Mouse (Mus musculus): ENCODE measurements around the gene Vill.

Gene Vill

DNA sequence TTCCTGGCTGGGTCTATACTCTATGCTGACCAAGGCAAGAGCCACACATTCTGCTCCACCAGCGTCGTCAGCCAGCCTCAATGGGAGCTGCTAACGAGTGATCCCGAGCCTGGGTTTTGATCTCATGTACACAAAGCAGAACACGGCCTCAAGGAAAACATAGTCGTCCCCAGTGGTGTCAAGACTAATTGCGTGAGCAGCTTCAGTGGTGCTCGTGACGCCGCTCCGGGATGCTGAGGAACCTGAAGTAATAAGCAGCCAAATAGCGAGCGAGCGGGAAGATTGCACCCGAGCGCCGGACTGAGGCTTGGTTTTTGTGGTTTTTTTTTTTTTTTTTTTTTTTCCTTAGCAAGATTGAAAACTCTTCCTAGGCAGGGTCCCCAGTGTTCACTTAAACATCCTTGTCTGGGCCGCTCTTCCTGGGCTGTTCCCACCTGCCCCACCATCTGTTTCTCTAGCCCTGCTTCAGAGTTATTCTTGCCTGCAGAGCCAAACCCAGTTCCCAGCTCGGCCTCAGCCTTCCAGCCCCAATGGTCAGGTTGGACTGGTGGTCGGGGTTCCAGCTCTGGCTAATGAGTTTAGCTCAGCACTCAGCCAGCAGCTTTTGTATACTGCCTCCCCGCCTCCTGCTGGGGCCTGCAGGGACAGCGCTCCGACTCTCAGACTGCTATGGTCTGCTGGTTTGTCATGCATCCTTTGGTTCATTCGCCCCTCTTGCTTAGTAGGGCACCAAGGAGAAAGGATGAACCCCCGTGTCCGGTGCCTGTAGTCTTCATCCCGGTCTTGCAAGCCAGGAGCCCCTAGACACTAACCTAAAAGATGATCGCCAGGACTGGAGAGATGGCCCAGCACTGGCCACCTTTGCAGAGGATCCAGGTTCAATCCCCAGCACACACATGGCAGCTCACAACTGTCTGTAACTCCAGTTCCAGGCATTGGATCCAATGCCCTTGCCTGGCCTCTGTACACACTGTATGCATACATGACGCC is 17.6 kb upstream of the Vill start:
- DNase-seq (ENCODE audit: low read depth, low spot score) = no peak

DNA sequence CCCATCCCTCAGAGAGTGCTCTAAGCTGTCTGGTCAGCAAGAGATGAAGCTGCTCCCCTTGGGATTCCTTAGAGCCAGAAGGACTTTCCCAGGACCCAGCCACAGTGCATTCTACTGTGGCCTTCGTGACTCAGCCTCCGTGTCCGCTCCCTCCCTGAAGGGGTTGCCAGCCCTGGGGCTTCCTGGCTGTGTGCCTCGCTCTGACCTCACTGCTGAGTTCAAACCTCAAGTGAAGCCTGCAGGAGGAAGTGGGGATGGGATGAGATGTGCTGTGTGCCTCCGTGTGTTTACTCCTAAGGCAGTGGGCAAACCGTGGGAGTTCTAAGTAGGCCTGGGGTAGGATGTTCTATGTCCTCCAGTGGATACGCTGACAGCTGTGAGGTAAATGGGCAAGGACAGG is 16.7 kb upstream of the Vill start:
- DNase-seq (ENCODE audit: low read depth, low spot score) = peak; percentile 31

DNA sequence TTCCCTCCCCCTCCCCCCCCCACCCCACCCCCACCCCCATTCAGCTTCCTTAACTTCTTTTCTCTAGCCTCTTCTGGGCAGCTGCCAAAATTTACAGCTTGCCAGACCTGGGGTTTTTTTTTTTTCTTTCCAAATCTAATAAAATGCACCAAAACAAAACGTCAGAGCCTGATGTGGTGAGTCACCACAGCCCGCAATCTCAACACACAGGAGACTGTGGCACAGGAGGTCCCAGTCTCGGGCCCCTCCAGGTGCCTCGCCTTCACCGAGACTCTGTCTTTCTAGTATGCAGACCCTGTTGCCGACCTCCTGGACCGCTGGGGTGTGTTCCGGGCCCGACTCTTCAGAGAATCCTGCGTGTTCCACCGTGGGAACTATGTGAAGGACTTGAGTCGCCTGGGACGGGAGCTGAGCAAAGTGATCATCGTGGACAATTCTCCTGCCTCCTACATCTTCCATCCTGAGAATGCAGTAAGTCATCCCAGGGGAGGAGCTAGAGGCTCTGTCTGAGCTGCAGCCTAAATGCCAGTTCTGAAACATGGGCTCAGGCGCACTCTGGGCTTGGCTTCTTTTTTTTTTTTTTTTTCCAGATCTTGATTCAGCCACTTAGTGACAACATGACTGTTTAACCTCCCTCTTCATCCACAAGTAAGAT is 15.4 kb upstream of the Vill start:
- DNase-seq (ENCODE audit: low read depth, low spot score) = peak; percentile 79

DNA sequence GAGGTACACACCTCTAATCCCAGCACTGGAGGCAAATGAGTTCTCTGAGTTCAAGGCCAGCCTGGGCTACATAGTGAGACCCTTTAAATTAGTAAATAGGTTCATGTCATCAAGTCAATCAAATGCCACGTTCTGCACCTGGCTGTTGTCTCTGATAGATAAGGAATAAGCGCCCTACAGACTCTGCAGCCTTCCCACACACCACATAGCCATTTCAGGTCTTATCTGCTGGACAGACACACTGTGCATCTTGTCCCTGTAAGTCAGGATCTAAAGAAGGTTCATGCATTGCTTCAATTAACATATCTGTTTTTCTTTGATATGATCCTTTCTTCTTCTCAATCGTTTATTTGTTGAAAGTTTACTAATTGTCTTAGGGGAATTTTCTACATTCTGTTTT is 14.0 kb upstream of the Vill start:
- no peak for DNase-seq (ENCODE audit: low read depth, low spot score)

DNA sequence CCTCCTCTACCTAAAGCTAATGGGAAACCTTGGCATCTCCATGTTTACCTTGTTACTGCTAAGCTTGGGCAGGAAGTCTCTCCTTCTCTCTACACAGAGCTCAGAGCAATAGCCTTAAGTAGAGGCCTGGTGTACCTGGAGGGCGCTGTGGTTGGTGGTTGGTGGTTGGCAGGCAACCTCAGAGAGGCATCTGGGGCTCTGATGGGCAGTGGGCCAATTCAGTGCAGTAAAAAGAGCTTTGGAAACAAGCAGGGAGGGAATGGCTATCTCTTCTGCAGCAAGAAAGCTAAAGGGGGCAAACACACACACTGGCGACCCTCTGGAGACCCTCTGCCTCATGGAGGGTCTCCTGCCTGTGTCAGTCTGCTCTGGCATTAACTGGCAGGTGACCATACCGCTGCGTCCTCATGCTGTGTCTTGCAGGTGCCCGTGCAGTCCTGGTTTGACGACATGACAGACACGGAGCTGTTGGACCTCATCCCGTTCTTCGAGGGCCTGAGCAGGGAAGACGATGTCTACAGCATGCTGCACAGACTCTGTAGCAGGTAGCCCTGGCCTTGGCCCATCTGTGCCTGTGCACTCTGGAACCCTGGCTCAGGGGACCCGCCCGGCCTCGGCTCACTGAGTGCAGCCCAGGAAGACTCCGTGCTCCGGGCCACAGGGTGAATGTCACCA is 12.3 kb upstream of the Vill start:
- DNase-seq (ENCODE audit: low read depth, low spot score) = peak; percentile 41

DNA sequence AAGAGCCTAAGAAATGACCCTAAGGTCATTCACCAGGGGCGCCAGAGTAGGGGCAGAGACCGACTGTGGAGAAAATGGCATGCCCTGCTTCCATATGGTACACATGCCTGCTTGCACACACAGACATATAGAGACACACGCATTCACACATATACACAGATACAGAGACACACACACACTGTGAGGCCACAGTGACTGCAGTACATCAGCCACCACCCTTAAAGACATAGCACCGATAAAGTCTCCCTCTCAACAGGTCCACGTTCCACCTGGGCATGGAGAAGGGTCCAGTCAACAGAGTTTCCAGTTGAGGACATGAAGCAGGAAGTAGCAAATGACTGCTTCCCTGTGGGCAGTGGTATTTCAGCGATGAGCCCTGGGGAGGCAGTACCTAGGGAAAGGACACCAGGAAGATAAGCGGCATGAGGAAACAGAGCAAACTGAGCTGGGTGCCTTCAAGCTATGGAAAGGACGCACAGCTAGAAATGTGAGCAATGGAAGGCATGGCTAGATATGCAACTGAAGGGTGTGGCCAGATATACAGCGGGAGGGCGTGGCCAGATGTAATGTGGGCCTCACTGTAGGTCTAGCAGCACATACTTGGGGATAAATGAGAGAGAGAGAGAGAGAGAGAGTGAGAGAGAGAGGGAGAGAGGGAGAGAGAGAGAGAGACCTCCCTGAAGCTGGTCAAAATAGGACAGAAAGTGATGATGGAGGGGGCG is 4.2 kb upstream of the Vill start:
- no peak for DNase-seq (ENCODE audit: low read depth, low spot score)

DNA sequence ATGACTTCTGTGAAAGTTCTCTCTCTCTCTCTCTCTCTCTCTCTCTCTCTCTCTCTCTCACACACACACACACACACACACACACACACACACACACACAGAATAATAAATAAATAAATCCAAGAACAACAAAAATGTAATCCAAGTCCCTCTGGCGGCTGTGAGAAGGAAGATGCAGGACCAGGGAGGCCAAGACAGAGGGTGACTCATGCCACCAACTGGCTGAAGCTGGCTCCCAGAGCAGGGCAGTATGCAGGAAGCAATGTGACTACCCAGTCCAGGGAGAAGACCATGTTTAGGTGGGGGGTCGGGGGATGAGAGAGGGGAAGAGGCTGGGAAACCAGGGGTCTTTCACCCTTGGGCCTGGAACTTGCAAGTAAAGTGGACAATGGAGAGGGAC is 1.4 kb upstream of the Vill start:
- peak; percentile 42 for DNase-seq (ENCODE audit: low read depth, low spot score)

DNA sequence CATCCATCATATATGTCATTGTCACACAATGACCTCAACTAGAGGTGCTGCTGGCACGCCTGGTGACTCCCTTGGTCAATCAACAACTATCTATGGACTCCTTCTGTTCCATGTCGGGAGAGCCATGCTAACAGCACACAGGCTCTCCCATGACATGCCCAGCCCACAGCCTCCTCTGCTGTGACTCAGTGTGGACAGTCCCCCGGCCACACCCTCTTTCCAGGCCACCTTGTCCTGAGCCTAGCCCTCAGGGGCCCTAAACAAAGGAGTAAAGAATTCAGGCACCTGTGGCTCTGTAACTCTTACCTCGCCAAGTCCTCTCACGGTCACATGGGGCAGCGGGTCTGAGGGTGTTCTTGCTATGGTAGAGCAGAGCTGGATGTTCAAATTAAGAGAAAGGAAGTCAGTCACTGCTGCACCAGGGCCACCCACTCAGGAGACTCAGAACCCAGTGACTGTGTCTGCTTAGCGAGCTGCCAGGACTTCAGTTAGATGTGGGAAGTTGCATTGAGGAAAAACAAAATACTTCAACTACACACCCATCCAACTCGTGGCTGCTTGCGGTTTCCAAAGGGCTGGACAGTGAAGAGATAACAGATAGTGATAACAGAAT is 1.5 kb downstream of the Vill start:
- peak; percentile 61 for DNase-seq (ENCODE audit: low read depth, low spot score)

DNA sequence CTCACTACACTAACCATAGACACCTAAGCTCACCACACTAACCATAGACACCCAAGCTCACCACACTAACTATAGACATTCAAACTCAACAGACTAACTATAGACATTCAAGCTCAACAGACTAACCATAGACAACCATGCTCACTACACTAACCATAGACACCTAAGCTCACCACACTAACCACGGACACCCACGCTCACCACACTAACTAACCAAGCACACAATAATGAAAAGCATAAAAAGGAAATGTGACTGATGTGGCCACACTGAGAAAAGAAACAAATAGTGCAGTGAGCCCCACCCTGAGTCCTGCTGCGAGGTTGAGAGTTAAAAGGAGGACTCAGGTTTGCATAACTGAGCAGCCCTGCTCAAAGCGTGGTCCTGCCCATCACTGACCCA is 2.8 kb downstream of the Vill start:
- no peak for DNase-seq (ENCODE audit: low read depth, low spot score)

DNA sequence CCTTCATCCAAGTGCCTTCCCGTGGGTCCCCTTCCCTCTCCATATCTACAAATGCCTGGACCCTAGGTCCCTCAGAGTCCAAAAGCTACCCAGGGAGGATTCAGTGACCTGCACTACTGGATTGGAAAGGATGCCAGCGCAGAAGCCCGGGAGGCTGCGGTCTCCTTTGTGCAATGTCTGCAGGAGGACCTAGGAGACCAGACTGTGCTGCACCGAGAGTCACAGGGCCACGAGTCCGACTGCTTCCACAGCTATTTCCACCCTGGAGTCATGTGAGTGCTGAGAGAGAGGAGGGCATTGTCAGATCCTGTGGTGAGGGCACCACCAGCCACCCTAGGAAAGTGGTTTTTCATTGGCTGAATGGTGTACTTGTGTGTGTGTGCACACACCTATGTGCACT is 5.7 kb downstream of the Vill start:
- no peak for DNase-seq (ENCODE audit: low read depth, low spot score)

DNA sequence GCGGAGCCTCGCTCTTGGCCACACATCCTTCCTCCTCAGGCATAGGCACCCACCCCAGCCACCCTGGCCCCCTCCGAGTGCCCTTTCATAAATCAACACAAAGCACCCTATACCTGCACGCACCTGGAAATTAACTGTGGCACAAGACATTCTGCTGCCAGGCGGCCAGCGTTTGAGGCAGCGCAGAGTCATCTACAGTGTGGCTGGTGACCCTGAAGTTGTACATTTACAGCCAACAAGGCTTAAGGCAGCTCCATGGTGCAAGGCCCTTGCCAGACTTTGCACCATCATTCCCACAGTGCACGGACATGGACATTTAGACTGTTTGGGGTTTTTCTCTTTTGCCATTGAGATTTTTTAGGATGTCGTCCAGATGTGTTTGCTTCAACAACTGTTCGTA is 8.1 kb downstream of the Vill start:
- no peak for DNase-seq (ENCODE audit: low read depth, low spot score)

DNA sequence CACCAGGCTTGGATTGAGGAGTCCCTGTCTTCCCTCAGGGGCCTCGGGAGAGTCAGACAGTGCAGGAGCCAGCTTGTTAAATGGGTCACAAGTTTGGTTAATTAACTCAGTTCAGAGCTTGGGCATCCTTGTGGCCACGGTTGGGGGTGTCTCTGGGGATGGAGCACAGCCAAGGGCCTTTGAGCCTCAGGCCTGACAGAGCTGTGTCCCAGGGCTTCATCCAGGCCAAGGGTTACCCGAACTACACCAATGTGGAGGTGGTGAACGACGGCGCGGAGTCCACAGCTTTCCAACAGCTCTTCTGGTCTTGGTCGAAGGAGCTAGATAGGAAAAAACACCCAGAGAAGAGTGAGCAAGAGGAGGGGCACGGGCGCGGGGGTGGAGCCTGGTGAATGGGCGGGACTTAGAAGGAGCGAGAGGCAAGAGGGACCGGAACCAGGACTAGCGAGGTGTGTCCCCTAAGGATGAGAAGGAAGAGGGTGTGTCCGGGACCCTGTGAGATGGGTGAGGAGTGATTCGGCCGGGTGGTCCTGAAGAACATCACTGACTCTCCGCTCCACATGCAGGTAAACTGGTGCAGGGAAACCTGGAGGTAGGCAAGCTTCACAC is 10.6 kb downstream of the Vill start:
- no peak for DNase-seq (ENCODE audit: low read depth, low spot score)

DNA sequence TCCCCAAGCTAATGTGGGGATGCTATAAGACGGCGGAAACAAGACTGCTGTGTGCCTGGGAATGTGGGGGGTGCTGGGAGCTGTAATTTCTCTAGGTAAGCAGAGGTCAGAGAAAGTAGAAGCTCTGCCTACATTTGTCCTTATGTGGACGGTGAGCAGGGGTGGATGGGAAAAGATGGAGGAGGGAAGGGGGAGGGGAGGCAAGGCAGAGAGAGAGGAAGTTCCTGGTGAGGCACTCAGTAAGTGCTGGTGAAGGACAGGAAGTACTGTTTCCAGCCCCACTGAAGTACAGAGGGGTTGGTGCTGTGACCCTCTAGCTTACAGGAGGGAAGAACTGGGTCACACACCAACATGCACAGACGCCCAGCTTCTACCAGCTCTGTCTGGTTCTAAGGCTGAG is 11.7 kb downstream of the Vill start:
- DNase-seq (ENCODE audit: low read depth, low spot score) = no peak

DNA sequence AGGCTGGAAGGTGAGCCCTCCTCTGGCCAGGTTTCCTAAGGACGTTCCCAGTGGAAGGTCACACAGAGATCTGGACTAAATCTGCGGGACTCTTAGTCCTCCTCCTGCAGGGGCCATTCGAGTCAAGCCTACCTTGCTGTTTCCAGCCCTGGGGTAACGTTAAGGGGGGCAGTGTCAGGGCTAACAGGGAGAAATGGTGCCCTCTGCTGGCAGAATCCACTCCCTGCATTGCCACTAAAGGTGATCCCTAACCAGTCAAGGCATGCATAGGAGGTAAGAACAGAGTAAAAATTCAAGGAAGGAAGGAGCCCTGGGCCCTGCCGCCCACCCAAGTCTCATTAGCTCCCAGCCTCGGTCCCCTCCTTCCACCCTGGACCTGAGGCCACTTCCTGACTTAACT is 15.0 kb downstream of the Vill start:
- peak; percentile 82 for DNase-seq (ENCODE audit: low read depth, low spot score)

DNA sequence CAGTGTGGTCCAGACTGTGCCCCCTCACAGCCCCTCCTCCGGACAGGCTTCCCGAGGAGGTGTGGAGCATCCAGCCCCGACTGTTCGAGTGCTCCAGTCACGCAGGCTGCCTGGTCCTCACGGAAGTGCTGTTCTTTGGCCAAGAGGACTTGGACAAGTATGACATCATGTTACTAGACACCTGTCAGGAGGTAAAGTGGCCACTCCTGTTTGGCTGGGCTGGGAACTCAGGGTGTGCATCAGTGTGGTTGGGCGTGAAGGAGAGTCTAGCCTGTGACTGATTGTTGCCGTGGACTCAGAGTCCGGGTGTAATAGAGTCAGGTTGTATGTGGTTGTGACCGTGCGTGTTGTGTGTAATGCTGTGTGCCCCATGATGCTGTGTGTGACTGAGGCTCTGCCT is 15.7 kb downstream of the Vill start:
- no peak for DNase-seq (ENCODE audit: low read depth, low spot score)

DNA sequence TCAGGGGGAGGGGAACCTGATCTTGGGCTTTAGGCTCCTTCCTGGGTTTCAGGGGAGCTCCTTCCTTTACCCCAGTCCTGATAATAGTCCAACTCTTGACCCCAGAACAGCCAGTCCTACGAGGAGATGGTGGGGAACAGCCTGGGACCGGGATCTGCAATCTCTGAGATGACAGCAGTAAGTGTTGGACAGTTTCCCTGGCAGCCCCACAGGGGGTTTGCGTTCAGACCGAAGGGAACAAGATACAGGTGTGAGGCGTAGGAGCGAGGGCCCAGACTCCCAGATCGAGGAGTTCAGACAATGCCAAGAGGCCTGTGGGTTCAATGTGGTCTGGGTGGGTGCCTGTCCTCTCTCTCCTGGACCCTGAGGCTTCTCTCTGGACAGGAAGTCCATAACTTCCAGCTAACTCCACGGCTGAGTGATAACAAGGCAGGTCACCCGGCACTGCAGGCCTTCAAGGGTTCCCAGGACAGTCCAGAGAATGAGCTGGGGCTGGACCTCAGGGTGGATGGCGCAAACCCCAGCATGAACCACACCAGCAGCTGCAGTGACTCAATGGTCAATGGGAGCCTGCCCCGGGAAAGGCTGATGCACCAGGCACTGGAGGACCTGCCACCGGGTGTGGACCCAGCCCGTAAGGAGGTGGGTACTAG is 17.7 kb downstream of the Vill start:
- DNase-seq (ENCODE audit: low read depth, low spot score) = no peak

DNA sequence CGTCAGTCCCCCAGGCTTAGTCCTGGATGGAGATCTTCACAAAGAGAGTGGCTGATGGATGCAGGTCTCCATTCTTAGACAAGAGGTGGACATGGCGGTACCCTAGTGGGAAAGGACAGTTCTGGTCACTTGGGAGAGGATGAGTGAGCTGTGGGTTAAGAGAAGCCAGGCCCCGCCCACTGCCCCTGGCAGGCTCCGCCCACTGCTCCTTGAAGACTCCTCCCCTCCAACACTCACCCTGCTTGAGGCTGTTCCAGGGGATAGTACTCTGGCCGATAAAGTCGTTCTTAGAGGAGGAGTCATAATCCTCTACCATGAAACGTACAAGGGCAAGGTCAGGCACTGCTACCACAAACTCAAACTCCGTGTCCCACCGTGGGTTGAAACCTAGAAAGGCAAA is 19.2 kb downstream of the Vill start:
- DNase-seq (ENCODE audit: low read depth, low spot score) = no peak

DNA sequence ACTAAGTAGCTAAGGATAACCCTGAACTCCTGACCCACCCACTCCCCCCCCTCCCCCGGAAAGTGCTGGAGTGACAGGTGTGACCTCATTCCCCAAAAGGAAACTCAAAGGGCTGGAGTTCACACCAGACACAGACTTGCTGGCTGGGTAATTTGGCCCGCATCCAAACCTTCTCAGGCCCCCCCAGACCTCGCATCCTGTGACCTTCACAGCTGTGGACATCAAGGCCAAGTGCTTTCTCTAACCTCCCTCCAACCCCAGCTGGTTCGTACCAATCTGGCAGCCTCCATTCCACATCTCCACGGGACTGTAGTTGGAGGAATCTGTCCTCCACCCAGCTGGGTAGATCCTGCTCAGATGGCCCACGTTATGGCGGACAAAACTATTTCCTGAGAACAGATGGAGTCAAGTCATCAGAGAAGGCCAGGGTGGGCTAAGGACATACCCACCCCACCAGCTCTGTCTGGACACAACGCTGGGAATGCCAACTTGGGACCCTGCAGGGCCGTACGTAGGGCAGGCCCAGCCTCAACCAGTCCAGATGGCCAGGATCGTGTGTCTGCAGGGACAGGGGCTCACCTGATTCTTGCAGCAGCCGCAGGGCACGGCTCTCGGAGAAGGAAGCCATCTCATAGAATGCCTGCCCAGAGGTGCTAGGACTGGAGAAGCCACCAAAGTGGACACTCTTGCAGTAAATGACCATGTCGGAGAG is 20.8 kb downstream of the Vill start:
- DNase-seq (ENCODE audit: low read depth, low spot score) = no peak

DNA sequence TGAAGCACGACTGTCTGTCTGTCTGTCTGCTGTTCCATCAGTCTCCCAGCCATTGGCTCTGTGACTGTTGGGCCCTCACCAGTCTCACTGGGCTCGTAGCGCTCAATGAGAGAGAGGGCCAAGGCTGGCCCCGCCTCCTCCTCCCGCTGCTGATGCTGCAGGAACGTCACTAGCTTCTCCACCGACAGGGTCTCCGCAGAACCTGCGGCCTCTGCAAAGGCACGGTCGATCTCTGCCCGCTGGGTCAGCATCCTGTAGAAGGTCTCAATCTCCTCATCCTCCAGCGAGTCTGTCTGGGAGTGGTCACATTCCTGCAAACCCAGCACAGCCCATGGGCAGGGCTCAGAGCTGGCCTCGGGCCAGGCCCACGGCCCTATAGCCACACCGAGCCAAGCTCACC is 23.1 kb downstream of the Vill start:
- DNase-seq (ENCODE audit: low read depth, low spot score) = no peak

Measured in brain, adult 2 months (tissue).